Mouse (Mus musculus) cerebellum, postnatal 36 days (tissue): ENCODE results near the gene Bzw2.
A peak's percentile ranks its signal among the peaks of the same experiment; 100 is the strongest.
"Not testable (repeated sequence)": the region's sequence is repeated elsewhere in the genome, so short reads cannot be mapped to it uniquely, and the experiment has no call there.

ENCODE experiments used
- DNase-seq, 2 experiments: peaks; one replicate each; pipeline ENCODE4 v3.0.0; 2021 to 2022; ENCODE audit warnings: mixed read lengths in 2 of 2

Bzw2 gene

GRCm38 (mm10) chr12:36157638-36158308, at the start of gene Bzw2:
Gene Bzw2 (minus strand): TSS chr12:36158080.
- peak; percentile 40 to 54 for DNase-seq

- peak; percentile 4 to 15 for DNase-seq
Measured at GRCm38 (mm10) chr12:36207072-36207799, 49.4 kb upstream of the Bzw2 start.

DNA sequence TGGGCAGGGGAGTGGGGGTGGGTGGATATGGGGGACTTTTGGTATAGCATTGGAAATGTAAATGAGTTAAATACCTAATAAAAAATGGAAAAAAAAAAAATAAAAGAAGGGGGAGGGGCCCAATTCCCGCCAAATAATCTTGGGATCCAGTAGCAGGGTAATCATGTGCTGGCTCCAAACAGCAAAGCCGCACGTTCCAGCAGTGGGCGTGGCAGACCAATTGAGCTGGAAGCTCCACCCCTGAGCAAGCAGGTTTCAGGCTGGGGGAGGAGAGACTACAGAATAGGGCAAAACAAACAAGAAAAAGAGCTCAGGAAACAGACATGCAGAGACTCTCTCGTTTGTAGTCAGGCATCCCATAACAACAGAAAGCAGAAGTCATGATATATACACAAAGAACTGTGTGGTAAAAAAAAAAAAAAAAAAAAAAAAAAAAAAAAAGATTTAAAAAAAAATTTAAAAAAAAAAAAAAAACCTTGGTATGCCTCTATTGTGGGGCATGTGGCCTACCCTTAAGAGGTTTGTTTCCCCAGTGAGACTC, 47.8 kb upstream of the Bzw2 start:
- DNase-seq: not testable (repeated sequence)

- DNase-seq: no peak
Measured at GRCm38 (mm10) chr12:36194976-36195375, 37.1 kb upstream of the Bzw2 start.

- no peak for DNase-seq
Measured at GRCm38 (mm10) chr12:36190343-36190742, 32.5 kb upstream of the Bzw2 start.

- no peak for DNase-seq
Measured at GRCm38 (mm10) chr12:36189610-36190009, 31.7 kb upstream of the Bzw2 start.

DNA sequence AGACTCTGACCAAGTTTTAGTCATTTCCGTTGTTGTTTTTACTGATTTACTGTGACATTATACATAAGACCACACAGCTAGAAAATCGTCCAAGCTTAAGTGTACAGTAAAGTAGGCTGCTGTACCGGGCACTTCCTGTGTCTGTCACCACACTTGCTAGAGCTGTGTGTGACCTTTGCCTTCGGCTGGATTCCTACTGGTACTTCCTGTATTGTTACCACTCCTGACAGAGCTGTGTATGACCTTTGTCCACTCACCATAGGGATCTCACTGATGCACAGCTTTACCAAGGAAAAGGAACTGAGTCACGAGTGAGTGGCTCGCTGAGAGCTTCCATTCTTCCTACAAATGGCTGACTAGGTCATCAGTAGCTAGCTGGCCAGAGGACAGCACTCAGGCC, 29.2 kb upstream of the Bzw2 start:
- DNase-seq: no peak

DNA sequence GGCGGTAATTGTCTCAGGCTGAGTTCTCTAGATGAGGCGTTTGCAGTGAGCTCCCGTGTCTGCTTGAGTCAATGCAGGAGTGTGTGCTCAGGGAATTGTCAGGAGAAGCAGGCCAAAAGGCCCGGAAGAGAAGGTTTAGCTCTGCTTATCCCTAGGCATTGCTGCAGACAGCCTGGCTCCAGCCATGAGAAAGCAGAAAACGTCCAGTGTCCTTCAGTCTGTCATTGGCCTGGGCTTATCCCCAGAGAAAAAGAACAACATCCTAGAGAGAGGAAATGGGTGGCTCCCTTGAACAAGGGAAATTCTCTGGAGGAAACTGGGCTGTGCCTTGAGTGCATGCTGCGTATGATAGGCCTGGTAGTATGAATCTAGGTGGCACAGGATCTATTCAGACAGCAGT, 24.7 kb upstream of the Bzw2 start:
- no peak for DNase-seq

DNA sequence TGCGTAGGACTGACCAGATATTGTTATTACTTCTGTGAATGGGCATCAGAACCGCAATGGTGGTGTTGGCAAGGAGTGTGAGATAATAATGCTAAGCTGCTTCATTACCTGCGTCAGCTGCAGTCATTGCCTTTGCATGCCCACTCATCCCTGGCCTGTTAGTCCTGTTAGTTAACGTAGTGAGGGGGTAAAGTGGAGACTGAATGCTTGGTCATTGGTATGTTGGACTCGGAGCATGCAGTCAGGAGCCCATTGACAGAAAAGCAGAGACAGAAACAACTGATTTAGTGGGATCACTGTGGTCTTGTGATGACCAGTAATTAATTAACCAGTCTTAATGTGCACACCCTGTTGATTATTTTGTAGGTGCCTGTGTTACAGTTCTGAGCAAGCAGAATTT, 19.3 kb upstream of the Bzw2 start:
- no peak for DNase-seq

- DNase-seq: no peak
Measured at GRCm38 (mm10) chr12:36165299-36165698, 7.4 kb upstream of the Bzw2 start.

DNA sequence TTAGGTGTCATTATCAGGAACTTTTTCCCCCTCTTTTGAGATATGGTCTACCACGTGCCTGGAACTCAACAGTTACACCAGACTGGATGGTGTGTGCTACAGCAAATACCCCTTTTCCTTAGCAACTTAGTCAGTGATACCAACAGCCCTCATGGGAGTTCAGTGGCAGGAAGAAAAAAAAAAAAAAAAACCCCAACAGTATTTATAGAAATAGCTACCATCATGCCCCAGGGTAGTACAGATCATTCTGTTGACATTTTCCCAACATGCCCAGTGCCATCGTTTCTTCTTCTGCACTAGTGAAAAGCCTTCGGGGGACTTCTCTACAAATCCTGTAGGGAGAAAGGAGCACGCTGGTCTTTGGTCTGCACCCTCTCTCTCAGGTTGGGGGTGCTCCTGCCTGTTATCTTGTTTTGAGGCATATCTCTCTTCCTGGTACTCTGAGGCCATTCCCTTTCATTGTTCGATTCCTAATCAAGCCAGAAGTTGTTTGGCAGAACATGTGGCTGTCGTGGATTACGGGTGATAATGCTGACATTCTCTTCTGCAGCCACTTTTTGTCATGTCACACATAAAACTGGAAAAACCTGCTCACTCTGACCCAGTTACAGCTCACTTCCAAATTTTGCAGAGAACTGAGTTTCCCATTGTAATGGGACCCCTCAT, 6.4 kb upstream of the Bzw2 start:
- DNase-seq: no peak

DNA sequence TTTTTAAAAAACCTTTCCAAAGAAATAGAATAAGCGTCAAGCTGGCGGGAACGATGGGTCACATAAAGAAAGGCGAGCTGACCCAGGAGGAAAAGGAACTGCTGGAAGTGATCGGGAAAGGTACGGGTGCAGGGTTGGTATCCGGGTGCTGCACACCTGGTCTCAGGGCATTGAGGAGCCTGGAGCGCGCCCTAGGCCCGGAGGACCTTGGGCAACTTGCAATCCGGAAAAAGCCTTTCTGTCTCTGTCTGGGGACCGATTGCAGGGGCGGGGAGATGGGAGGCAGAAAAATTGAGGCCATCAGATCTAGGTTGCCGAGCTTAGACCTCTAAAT, 609 bp downstream of the Bzw2 start:
- DNase-seq: no peak

- DNase-seq: peak; percentile 82 to 90
Measured at GRCm38 (mm10) chr12:36156637-36157303, 1.1 kb downstream of the Bzw2 start, which contains the start of gene Ankmy2. Gene Ankmy2 (plus strand): TSS chr12:36157114.

DNA sequence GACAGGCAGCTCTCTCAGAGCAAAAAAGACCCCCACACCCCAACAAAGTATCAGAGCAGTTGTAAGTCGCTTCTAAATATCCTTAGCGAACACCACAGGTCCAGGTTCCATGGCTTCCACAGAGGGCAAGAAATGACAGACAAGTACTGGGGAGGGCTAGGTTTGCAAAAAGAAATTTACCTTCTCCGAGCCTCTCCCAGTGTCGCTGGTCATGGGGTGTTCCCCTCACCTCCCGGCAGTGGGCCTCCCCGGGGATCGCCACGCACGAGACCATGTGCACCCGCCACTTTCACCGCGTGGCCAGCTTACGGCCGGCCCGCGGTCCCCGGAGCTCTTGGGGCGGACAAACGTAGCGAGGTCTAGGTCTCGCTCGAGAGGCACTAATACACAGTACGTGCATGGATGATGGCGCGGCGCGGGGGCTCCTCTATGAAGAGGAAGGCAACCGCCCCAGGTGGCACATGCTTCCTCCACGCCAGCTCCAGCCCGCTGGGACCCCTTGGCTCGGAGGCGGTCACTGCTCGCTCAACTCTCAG, 1.7 kb downstream of the Bzw2 start:
- no peak for DNase-seq

- peak; percentile 25 to 26 for DNase-seq
Measured at GRCm38 (mm10) chr12:36155141-36155641, 2.7 kb downstream of the Bzw2 start.

GRCm38 (mm10) chr12:36150737-36151136, 7.1 kb downstream of the Bzw2 start:
- no peak for DNase-seq

- peak; percentile 24 to 61 for DNase-seq
Measured at GRCm38 (mm10) chr12:36150265-36150664, 7.6 kb downstream of the Bzw2 start.

DNA sequence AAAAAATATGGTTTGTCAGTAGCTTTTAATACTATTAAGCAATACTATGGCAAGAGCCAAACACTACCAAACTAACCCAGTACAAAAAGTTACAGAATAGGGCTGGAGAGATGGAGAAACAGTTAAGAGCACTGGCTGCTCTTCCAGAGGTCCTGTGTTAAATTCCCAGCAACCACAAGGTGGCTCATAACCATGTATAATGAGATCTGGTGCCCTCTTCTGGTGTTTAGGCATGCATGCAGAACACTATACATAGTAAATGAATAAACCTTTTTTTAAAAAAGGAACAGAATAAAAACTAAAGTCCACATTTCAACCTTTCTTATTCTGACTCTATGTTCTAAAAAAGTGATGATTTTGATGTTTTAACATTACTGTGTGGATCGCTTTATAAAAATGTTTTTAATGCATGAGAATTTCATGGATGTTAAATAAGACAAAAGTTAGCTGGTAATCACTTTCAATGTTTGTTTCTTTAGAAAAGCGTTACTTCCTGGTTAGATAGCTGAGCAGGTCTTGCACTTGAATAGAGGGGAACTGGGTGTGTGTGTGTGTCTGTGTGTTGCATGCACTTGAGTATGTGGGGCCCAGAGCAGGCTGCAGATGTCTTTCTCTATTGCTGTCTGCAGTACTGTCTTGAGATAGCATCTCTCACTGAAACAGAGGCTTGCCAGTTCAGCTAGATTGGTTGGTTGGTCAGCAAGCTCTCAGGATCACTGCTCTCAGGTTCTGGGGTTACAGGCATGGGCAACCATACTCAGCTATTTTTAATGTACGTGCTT, 11.5 kb downstream of the Bzw2 start:
- DNase-seq: no peak

DNA sequence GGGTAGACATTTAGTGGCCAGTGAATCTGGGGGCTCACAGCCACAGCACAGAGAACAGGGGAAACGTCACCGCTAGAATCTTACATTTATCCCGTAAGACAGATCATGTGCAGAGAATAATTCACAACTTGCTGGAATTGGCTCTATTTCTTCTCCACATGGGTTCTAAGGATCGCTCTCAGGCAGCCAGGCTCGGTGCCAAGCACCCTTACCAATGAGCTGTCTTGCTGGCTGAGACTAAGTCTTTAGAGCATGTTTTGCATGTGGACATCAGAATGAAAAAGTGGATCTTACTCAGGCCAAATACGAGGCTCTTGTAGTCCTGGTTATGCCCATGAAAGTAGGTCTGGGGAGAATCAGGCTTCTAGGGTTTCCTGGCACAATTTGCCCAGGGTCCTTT, 17.5 kb downstream of the Bzw2 start:
- DNase-seq: peak in 1 of 2 experiments; percentile 12

- no peak for DNase-seq
Measured at GRCm38 (mm10) chr12:36137192-36137591, 20.7 kb downstream of the Bzw2 start.

DNA sequence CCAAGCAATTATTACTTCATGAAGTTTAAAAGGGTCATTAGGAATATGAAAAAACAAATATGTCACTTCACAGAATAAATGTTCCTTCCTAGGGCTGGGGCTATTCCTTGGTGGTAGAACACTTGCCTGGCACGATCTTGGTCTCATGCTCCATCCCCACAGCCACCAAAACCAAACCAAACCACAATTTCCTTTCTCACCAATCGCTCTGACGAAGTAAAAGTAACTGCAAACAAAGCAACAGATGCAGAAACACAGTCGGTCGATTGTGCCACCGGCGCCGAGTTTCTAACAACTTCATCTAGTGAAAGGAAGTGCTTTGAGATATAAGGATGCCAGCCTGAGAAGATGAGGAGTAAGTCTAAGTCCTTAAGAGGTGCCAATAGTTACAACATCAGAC, 21.6 kb downstream of the Bzw2 start:
- no peak for DNase-seq

DNA sequence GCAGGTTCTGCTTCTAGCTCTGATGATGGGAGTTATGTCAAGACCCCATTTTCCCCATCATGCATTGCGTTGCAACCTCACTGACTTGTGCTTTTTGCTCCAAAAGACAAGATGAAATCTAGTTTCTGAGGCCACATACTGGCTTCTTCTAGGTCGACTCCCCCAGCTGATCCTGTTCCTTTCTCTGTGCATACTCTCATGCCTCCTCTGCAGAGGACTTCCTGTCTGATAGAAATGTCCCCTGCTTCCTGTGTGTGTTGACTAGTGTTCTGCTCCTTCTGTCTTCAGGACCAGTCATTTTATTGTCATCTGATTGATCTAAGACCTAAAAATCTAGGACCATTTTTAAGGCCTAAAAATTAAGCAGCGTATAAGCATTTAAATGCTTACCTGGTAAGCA, 22.5 kb downstream of the Bzw2 start:
- DNase-seq: no peak
